Mouse (Mus musculus) CD4-positive naive resting alpha-beta T cell, adult 57 days (primary cell): ENCODE data around the gene Slc9b1. TPM values are rescaled to one million over a fixed set of nuclear protein-coding genes. Genes with fewer than 3 reads are reported as not detected.

Experiments used
- total RNA-seq: library from RNA; stranded (reverse); gene quantifications from one replicate; pipeline ENCODE4 v1.2.4, GENCODE M21; 2023

Gene Slc9b1
- not detected for total RNA-seq

GRCm38 (mm10) chr3:135347739-135348264, at the start of gene Slc9b1:
Slc9b1 (plus strand) TSS chr3:135348029.

GRCm38 (mm10) chr3:135307411-135308259, 40.2 kb upstream of the Slc9b1 start, which contains the start of gene Slc9b2:
Slc9b2 (plus strand) TSS chr3:135307700.

GRCm38 (mm10) chr3:135423608-135424212, 75.9 kb downstream of the Slc9b1 start, which contains the start of gene Cisd2:
Cisd2 (minus strand) TSS chr3:135423925.

GRCm38 (mm10) chr3:135437758-135438495, 90.1 kb downstream of the Slc9b1 start, which contains the start of gene Ube2d3:
Ube2d3 (plus strand) TSS chr3:135438149.

Other genes with a start within 250 kb of the Slc9b1 start
- gene Cenpe, start 135.5 kb upstream of the Slc9b1 start, total RNA-seq, result 0.92 TPM
- gene Bdh2, start 66.8 kb upstream of the Slc9b1 start, total RNA-seq, result not detected
- gene Slc9b2, start 40.3 kb upstream of the Slc9b1 start, total RNA-seq, result 0.71 TPM
- gene Cisd2, start 75.9 kb downstream of the Slc9b1 start, total RNA-seq, result 54.0 TPM
- 514 TPM for gene Ube2d3, start 90.1 kb downstream of the Slc9b1 start, total RNA-seq
- 18.7 TPM for gene Manba, start 137.6 kb downstream of the Slc9b1 start, total RNA-seq